Mouse (Mus musculus) CH12.LX (cell line): Measurements from ENCODE around the gene Vwf.

Experiments
- CHD2 ChIP-seq: IDR thresholded peaks from 2 replicates; pipeline ENCODE4 v1.6.1; 2011; ENCODE audit warnings: low read length, improper control_type of control experiment
- ETS1 ChIP-seq: conservative IDR thresholded peaks from 2 replicates; pipeline ENCODE4 v1.6.1; 2012; ENCODE audit warnings: low read depth, mild to moderate bottlenecking, inconsistent platforms, low read length, improper control_type of control experiment, moderate library complexity

GRCm38 (mm10) chr6:125564812-125565281 is 18.3 kb downstream of the Vwf start:
- no peak for TF ChIP-seq CHD2
- no peak for TF ChIP-seq ETS1
